Mouse (Mus musculus) liver, embryonic 13.5 days (tissue): ENCODE results near the gene Arhgef10l. TPM values are rescaled to one million over a fixed set of nuclear protein-coding genes. Genes with fewer than 3 reads are reported as not detected.
"Not testable (repeated sequence)": the region's sequence is repeated elsewhere in the genome, so short reads cannot be mapped to it uniquely, and the experiment has no call there.

Experiments used
- ATAC-seq: fragments of 200-750 bp; cut with Nextera tagmentation; 2 replicates; pipeline ENCODE4 v1.8.0; 2017; ENCODE audit warnings: low read depth, mild to moderate bottlenecking, moderate number of reproducible peaks, moderate library complexity
- DNase-seq: peaks from one replicate; pipeline ENCODE4 v3.0.0; 2022
- H3K27ac ChIP-seq: fragments of 300-500 bp; sonication (generic); 2 replicates; pipeline ENCODE4 v1.5.1; 2015; ENCODE audit warnings: moderate library complexity, mild to moderate bottlenecking, inconsistent platforms
- H3K27me3 ChIP-seq: fragments of 300-500 bp; sonication (generic); 2 replicates; pipeline ENCODE4 v1.6.1; 2015; ENCODE audit warnings: mild to moderate bottlenecking, inconsistent platforms
- H3K36me3 ChIP-seq: fragments of 300-500 bp; sonication (generic); 2 replicates; pipeline ENCODE4 v1.6.1; 2015; ENCODE audit warnings: mild to moderate bottlenecking, inconsistent platforms
- H3K4me1 ChIP-seq: fragments of 300-500 bp; sonication (generic); replicated peaks from 2 replicates; pipeline ENCODE4 v1.6.1; 2015; ENCODE audit warnings: inconsistent platforms
- H3K4me2 ChIP-seq: fragments of 300-500 bp; sonication (generic); 2 replicates; pipeline ENCODE4 v1.6.1; 2015; ENCODE audit warnings: inconsistent platforms, mild to moderate bottlenecking, moderate library complexity
- H3K4me3 ChIP-seq: fragments of 300-500 bp; sonication (generic); replicated peaks from 2 replicates; pipeline ENCODE4 v1.5.1; 2015; ENCODE audit warnings: mild to moderate bottlenecking, inconsistent platforms
- H3K9ac ChIP-seq: fragments of 300-500 bp; sonication (generic); 2 replicates; pipeline ENCODE4 v1.6.1; 2015; ENCODE audit warnings: mild to moderate bottlenecking, inconsistent platforms
- H3K9me3 ChIP-seq: fragments of 300-500 bp; sonication (generic); replicated peaks from 2 replicates; pipeline ENCODE4 v1.6.1; 2016; ENCODE audit warnings: inconsistent platforms
- WGBS: fragments of 180-500 bp; shearing (Covaris S2); methylation state at CpG from one replicate; pipeline ENCODE4 v1.1.7; 2015; ENCODE audit not compliant: insufficient replicate concordance; 5-methylcytosine and 5-hydroxymethylcytosine counted together
- polyA plus RNA-seq: library from polyadenylated mRNA; unstranded; fragments of >200 nt; fragmentation: Nextera tagmentation; extraction: Ambion mirVana; gene quantifications from 2 replicates; pipeline ENCODE4 v1.2.1, GENCODE M21; 2015

Arhgef10l gene
- polyA plus RNA-seq, 1 experiment from 2014 or later = 2.7 TPM

- 81% methylated on average over 13 of the region's 13 CpGs for WGBS
- Histone ChIP-seq H3K9ac (no peak overlapping the region), H3K27ac (no peak overlapping the region), H3K36me3 (peaks cover 14% of the 10 kb centered on the region; the same call in 1 of the 2 replicates), H3K9me3 (no peaks in the 10 kb centered on the region), H3K4me3 (no peak overlapping the region), H3K27me3 (no peaks in the 10 kb centered on the region), H3K4me1 (peaks cover 40% of the 10 kb centered on the region), H3K4me2 (no peak overlapping the region)
- ATAC-seq (no peak), DNase-seq (no peak)
These were observed 86.7 kb downstream of the Arhgef10l start for GRCm38 (mm10) chr4:140579149-140579548.

GRCm38 (mm10) chr4:140576628-140577027 is 89.2 kb downstream of the Arhgef10l start:
- WGBS = 91% methylated on average over 16 of the region's 16 CpGs
- ATAC-seq = no peak
- no peak for DNase-seq

GRCm38 (mm10) chr4:140574863-140575262 is 90.9 kb downstream of the Arhgef10l start:
- Histone ChIP-seq H3K4me1 (peaks cover 14% of the 10 kb centered on the region), H3K36me3 (peaks cover 14% of the 10 kb centered on the region)
- H3K4me2 ChIP-seq, H3K9me3 ChIP-seq, H3K27ac ChIP-seq, DNase-seq, H3K27me3 ChIP-seq, H3K9ac ChIP-seq, H3K4me3 ChIP-seq, ATAC-seq: not testable (repeated sequence)
- 86% methylated on average over 7 of the region's 7 CpGs for WGBS

More at GRCm38 (mm10) chr4:140576628-140577027, 89.2 kb downstream of the Arhgef10l start:
- H3K9ac ChIP-seq = no peak overlapping the region
- peaks cover 16% of the 10 kb centered on the region for H3K4me1 ChIP-seq
- no peak overlapping the region for H3K4me2 ChIP-seq
- H3K36me3 ChIP-seq = peaks cover 14% of the 10 kb centered on the region; the same call in 1 of the 2 replicates
- H3K27ac ChIP-seq = no peak overlapping the region
- H3K9me3 ChIP-seq = no peaks in the 10 kb centered on the region
- no peaks in the 10 kb centered on the region for H3K27me3 ChIP-seq
- H3K4me3 ChIP-seq = no peak overlapping the region

- no peak overlapping the region for H3K4me3 ChIP-seq
- H3K9me3 ChIP-seq = no peaks in the 10 kb centered on the region
- 80% methylated on average over 17 of the region's 17 CpGs for WGBS
- H3K36me3 ChIP-seq = peaks cover 24% of the 10 kb centered on the region; the same call in 1 of the 2 replicates
- H3K27ac ChIP-seq = no peak overlapping the region
- no peak overlapping the region for H3K9ac ChIP-seq
- DNase-seq = no peak
- H3K4me2 ChIP-seq = no peak overlapping the region
- no peak for ATAC-seq
- no peaks in the 10 kb centered on the region for H3K27me3 ChIP-seq
- peaks cover 2% of the 10 kb centered on the region; the same call in 1 of the 2 replicates for H3K4me1 ChIP-seq
These were observed 93.4 kb downstream of the Arhgef10l start for GRCm38 (mm10) chr4:140572376-140572775.

GRCm38 (mm10) chr4:140569394-140569793 is 96.4 kb downstream of the Arhgef10l start:
- Histone ChIP-seq H3K9me3 (no peaks in the 10 kb centered on the region), H3K4me3 (no peak overlapping the region), H3K4me1 (peaks cover 8% of the 10 kb centered on the region), H3K27ac (no peak overlapping the region), H3K4me2 (no peak overlapping the region), H3K36me3 (peaks cover 22% of the 10 kb centered on the region; the same call in 1 of the 2 replicates), H3K27me3 (no peaks in the 10 kb centered on the region), H3K9ac (no peak overlapping the region)
- 61% methylated on average over 2 of the region's 2 CpGs for WGBS
- ATAC-seq (no peak), DNase-seq (no peak)

- H3K36me3 ChIP-seq = peaks cover 22% of the 10 kb centered on the region; the same call in 1 of the 2 replicates
- H3K4me2 ChIP-seq = no peak overlapping the region
- no peak overlapping the region for H3K27ac ChIP-seq
- H3K9ac ChIP-seq = no peak overlapping the region
- H3K9me3 ChIP-seq = no peaks in the 10 kb centered on the region
- ATAC-seq (no peak), DNase-seq (no peak)
- no peak overlapping the region for H3K4me3 ChIP-seq
- H3K4me1 ChIP-seq = peaks cover 20% of the 10 kb centered on the region
- H3K27me3 ChIP-seq = no peaks in the 10 kb centered on the region
- 73% methylated on average over 11 of the region's 11 CpGs for WGBS
These were observed 97.8 kb downstream of the Arhgef10l start for GRCm38 (mm10) chr4:140567911-140568480.

GRCm38 (mm10) chr4:140566785-140567184 is 99.0 kb downstream of the Arhgef10l start:
- H3K36me3 ChIP-seq = peaks cover 33% of the 10 kb centered on the region
- 0 out of 2 replicates have a peak, but pooled peaks have one; percentile 24 for ATAC-seq
- 58% methylated on average over 14 of the region's 14 CpGs for WGBS

GRCm38 (mm10) chr4:140564459-140564858 is 101.4 kb downstream of the Arhgef10l start:
- peak; percentile 32 for DNase-seq
- H3K27me3 ChIP-seq, H3K4me3 ChIP-seq, H3K4me2 ChIP-seq, H3K27ac ChIP-seq, H3K9ac ChIP-seq, H3K9me3 ChIP-seq, ATAC-seq: not testable (repeated sequence)
- H3K4me1 ChIP-seq = peaks cover 28% of the 10 kb centered on the region
- WGBS = 80% methylated on average over 1 of the region's 1 CpGs
- peaks cover 45% of the 10 kb centered on the region for H3K36me3 ChIP-seq

More at GRCm38 (mm10) chr4:140566785-140567184, 99.0 kb downstream of the Arhgef10l start:
- Histone ChIP-seq H3K27me3 (no peaks in the 10 kb centered on the region), H3K4me1 (peaks cover 28% of the 10 kb centered on the region), H3K4me3 (no peak overlapping the region), H3K9me3 (peaks cover under 1% of the 10 kb centered on the region; the same call in 1 of the 2 replicates), H3K27ac (no peak overlapping the region), H3K4me2 (no peak overlapping the region), H3K9ac (no peak overlapping the region)
- DNase-seq = no peak

- Histone ChIP-seq H3K36me3 (peaks cover 30% of the 10 kb centered on the region), H3K9me3 (peaks cover 4% of the 10 kb centered on the region; the same call in 1 of the 2 replicates), H3K27me3 (no peaks in the 10 kb centered on the region), H3K4me3 (no peak overlapping the region), H3K9ac (no peak overlapping the region), H3K27ac (no peak overlapping the region), H3K4me1 (peaks cover 36% of the 10 kb centered on the region), H3K4me2 (no peak overlapping the region)
- 62% methylated on average over 10 of the region's 10 CpGs for WGBS
- ATAC-seq (no peak), DNase-seq (no peak)
These were observed 103.2 kb downstream of the Arhgef10l start for GRCm38 (mm10) chr4:140562461-140563178.

- Histone ChIP-seq H3K4me1 (peaks cover 36% of the 10 kb centered on the region), H3K9me3 (peaks cover 4% of the 10 kb centered on the region; the same call in 1 of the 2 replicates), H3K36me3 (peaks cover 29% of the 10 kb centered on the region), H3K27ac (no peak overlapping the region), H3K4me2 (no peak overlapping the region), H3K27me3 (no peaks in the 10 kb centered on the region), H3K4me3 (no peak overlapping the region), H3K9ac (no peak overlapping the region)
- 74% methylated on average over 3 of the region's 3 CpGs for WGBS
- ATAC-seq (no peak), DNase-seq (no peak)
These were observed 104.1 kb downstream of the Arhgef10l start for GRCm38 (mm10) chr4:140561744-140562143.

- Histone ChIP-seq H3K9me3 (peaks cover 4% of the 10 kb centered on the region; the same call in 1 of the 2 replicates), H3K9ac (no peak overlapping the region), H3K36me3 (peaks cover 24% of the 10 kb centered on the region), H3K4me1 (peaks cover 33% of the 10 kb centered on the region), H3K27me3 (no peaks in the 10 kb centered on the region), H3K27ac (no peak overlapping the region), H3K4me3 (no peak overlapping the region), H3K4me2 (no peak overlapping the region)
- 49% methylated on average over 4 of the region's 4 CpGs for WGBS
- DNase-seq (no peak), ATAC-seq (no peak)
These were observed 106.0 kb downstream of the Arhgef10l start for GRCm38 (mm10) chr4:140559862-140560261.
